Mouse (Mus musculus) gastrocnemius, postnatal 4 days (tissue): ENCODE results near the gene Col6a2. TPM values are rescaled to one million over a fixed set of nuclear protein-coding genes. Genes with fewer than 3 reads are reported as not detected.

ENCODE experiments used
- DNase-seq, 2 experiments: peaks; one replicate each; pipeline ENCODE4 v3.0.0; 2021 to 2022; ENCODE audit warnings: low spot score in 2 of 2, mixed read lengths in 2 of 2
- total RNA-seq, 2 experiments: library from RNA; stranded (reverse); gene quantifications; 2 replicates each; pipeline ENCODE4 v1.2.3; 2021

Gene Col6a2
- total RNA-seq, 2 experiments from 2014 or later, result 657 to 733 TPM

DNA sequence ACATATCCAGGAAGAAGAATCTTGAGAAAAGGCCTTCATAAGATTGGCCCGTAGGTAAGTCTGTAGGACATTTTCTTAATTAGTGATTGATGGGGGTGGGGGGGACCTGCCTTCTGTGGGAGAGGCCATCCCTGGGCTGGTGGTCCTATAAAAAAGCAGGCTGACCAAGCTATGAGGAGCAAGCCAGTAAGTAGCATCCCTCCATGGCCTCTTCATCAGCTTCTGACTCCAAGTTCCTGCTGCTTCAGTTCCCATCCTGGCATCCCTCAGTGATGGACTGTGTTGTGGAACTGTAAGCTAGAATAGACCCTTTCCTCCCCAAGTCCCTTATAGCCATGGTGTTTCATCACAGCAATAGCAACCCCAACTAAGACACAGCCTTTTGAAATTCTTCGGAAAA, 16.5 kb upstream of the Col6a2 start:
- DNase-seq, result no peak

DNA sequence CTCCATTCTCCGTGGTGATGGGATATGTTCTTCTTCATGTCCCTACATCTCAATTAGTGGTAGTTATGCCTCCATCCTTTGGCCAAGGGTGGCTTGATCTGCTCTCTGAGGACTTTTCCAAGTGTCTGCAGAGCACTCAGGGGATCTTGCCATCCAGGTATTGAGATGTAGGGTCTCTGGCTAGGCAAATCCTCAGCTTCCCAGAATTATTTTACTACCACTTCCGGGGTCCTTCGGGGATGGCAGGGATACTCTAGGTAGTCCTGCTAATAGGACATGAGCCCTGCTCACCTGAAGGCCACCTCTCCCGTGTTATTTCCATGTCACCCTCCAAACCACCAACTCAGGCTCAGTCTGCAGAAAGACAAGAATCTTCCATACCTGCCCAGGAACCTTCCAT, 13.2 kb upstream of the Col6a2 start:
- no peak for DNase-seq

DNA sequence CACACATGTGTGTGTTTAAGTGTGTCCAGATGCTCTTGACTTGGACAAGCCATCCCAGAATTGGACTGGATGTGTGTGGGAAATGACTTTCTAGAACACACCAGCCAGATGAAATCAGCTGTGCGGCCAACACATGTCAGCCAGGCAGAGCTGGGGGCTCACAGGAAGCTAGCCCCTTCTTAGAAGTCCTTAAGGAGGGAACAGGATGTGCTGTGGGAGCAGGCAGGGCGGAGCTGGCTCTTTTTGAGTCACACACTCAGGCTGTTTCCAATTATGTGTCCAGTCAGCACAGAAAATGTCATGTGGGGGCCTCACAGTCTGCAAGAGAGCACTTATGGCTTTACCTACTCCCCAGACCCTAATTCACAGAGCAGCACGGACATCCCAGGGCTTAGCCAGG, 12.6 kb upstream of the Col6a2 start:
- DNase-seq, result no peak

DNA sequence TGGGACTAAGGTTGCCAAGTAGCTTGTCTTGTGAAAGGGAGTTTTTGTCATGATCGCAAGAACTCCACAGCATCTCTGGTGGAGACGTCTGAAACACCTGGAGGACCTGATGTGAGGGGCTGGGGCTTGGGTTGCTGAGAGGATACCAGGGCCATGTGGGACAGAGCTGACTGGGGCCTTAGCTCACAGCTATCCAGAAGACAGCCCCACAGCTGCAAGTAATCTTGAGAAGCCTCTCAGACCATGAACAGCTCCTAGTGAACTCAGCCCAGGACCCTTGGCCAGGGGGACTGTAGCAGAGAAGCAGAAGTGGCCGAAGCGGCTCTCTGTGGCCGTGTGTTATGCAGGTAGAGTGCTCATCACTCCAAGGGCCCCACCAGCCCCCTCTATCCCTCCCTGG, 11.2 kb upstream of the Col6a2 start:
- DNase-seq, result no peak

DNA sequence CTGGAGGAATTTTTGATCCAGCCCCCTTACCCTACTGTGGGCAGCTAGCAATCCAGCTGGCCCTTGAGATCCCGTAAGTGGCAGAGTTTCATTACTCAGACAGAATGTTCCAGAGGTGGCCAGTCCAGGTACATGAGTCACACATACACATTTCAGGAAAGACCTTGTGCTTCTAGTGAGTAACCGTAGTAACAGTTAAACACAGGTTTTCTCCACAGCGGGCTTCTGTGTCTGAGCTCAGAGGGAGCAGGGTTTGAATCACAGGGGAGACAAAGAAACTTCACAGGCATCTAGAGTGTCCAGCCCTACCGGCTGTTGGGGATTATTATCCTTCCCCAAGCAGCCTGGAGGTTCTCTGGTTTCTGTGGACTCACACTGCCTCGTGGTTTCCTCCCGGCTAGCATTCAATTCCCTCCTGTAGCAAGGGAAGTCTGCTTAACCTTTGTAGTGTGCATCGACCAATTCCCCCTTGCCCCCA, 10.7 kb upstream of the Col6a2 start:
- no peak for DNase-seq

DNA sequence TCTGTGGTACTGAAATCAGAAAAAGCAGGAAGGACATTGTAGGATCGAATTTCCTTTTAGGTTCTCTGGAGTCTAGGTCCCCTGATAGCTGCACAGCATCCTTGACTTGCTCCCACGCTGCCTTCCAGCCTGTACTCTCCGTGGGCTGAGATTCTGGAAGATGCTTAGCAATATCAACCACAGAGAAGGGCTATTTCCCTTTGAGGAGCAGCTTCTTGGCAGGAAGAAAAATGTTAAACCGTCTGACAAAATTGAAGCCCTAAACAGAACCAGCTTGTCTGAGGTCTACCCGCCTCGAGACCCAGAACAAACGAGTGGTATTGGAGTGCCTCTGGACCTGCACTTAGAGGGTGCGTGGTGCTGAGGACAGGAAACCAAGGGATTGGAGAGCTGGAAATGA, 9.2 kb upstream of the Col6a2 start:
- DNase-seq, result no peak

DNA sequence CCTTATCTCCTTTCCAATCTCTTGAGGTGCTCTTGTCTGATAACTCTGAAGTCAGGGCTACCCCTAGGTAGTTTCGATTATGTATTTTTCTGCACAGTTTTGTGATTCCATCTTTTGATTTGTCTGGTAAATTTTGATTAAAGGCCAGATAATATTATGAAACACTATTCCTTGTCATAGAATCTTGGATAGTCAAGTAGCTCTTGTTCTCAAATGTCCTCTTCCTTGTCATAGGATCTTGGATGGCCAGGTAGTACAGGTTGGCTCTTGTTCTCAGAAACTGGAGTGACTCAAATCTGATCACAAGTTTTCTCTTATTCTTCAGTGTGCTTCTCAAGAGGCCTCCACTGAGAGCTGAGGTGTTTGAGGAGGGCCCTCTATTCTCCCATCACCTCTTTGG, 7.2 kb upstream of the Col6a2 start:
- no peak for DNase-seq

DNA sequence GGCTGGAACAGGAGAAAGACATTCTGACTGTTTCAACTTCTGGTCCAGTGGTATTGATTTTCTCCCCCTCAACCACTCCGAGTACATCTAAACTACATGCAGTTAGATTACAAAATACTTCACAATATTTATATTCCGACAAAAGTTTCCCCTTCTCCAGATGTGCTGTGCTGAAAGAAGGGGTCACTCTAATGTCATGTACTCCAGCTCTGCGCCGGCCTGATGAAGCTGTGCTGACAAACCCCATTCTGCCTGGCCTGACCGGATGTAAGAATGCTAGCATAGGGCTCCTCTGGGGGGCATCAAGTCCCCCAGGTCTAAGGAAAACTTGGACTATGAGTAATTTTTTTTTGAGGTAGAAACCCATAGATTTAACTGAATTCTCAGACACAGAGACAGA, 4.3 kb upstream of the Col6a2 start:
- DNase-seq, result no peak

DNA sequence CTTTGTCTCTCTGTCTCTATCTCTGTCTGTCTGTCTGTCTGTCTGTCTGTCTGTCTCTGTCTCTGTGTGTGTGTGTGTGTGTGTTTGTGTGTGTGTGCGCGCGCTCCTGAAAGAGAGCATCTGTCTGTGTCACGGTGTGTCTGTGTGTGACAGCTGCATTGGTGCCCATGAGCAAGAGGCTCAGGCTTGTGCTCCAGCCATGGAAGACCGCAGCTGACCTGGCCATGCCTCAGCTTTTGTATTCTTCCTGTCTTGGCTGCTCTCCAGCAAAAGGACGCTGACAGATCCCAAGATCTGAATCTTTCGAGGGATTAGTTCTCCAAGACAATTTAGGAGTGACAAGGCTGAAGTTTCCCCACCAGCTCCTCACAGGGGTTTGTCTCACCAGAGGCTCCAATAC, 1.5 kb upstream of the Col6a2 start:
- no peak for DNase-seq

DNA sequence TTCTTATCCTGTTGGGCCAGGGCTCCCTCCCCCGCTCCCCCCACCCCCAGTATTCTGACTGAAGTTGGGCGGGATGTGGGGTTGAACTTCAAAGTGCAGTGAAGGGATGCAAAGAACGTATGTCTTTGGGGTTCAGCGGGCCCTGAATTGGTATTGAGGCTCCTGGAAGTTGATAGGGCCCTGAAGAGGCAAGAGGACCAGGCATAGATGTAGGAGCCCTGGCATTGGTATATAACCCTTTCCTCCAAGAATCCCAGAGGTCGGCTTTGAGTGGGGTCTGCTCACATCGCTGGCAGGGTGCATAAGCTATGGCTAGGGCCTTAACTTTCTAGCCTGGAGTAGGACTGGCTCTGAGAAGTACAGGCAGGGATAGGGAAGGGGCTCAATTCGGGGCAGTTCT, 304 bp upstream of the Col6a2 start:
- no peak for DNase-seq

DNA sequence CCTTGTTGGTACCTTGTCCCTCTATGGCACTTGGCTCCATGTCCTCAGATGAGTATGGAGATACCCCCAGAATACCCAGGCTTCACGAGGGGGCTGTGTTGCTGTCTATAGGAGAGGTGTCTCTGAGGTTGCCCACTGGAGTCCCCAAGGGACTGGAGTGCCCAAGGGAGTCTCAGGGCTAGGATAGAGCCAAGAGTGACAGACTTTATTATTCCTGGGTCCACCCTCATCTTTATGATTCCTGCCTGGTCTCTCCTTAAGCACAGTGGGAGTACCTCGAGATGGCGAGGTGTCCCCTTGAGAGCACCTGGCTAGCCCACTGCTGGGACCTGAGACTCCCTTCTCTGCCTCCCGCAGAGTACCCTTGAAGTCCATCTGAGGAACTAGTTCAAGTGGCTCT, 1.0 kb downstream of the Col6a2 start:
- DNase-seq, result no peak

DNA sequence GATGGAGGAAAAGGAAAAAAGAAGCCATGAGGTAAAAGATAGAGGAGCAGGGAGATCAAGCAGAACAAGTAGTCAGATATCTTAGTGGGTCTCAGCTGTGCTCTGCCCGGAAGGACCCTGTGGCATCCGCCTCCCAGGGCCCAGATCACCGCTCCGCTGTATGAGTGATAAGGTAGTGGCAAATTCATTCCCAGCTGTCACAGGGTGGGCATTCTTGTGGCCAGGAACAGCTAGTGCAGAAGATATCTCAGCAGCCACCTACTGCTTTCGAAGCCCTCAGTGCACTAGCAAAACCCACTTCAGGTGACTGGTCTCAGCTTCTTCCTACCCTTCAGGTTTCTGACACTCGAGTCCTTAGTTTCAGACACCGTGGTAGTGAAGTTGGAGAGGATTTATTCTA, 11.0 kb downstream of the Col6a2 start:
- DNase-seq, result no peak

DNA sequence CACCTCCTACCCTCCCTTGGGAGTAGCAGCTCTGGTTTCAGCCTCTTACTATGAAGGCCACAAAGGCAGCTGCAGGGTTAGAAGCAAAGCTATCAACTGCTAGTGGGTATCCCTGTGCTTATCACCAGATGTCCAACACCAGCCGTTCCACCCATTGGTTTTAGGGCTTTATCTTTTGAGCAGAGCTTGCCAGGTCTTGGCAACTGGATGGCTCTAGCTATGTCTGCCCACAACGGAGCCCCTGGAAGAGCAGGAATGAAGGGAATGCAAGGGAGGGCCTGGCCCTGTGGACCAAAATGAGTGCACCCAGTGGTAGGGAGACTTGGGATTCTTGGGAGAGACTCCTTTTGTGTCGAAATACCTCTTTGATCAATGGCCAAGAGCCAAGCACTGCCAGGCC, 20.7 kb downstream of the Col6a2 start:
- no peak for DNase-seq

DNA sequence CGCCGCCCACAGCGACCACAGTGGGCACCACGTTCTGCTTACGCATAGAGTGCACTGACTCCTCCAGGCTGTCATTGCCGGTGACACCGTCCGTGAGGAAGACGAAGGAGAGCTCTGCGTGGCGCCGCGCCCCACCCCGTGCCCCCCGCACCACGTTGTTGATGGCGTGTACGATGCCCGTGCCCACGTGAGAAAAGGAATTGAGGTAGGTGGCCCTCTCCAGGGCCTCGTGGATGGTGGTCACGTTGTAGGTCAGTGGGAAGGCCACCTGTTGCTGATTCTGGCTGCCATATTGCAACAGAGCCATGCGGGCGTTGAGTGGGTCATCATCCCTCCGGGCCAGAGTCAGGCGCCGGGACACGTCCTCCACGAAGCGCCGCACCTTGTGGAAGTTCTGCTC, 27.1 kb downstream of the Col6a2 start:
- no peak for DNase-seq

DNA sequence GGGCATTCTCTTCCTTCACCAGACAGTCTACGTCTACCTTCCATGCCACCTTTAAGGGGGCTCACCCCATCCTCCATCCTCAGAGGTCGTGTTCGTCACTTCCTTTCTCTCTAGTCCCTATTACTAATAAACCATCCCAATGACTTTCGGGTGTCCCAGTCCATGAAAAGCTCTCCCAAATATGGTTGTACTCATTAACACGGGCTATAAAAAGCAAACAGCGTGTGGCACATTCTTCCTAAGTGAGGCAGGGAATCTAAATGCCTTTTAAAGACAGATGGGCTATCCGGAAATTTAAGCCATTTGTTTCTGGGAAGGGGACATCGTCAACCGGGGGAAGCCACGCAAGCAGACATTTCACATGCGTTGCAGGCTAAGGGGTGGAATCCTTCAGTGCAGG, 33.2 kb downstream of the Col6a2 start:
- no peak for DNase-seq

DNA sequence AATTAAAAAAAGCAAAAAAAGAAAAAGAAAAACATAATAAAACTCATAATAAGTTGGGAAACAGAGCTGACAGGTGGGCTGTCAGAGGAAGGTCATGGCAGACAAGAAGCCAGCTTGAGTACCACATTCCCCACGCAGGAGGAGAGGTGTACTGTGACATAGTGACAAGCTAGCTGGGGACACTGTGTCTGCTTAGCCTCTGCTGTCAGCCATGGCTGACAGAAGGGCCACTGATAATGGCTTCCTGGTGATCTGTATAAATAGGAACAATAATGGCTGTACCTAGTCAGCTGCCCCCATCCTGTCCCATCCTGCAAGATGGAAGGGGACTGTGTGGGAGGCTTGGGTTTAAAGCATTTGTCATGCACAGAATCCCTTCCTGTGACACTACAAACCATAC, 37.2 kb downstream of the Col6a2 start:
- DNase-seq, result no peak

DNA sequence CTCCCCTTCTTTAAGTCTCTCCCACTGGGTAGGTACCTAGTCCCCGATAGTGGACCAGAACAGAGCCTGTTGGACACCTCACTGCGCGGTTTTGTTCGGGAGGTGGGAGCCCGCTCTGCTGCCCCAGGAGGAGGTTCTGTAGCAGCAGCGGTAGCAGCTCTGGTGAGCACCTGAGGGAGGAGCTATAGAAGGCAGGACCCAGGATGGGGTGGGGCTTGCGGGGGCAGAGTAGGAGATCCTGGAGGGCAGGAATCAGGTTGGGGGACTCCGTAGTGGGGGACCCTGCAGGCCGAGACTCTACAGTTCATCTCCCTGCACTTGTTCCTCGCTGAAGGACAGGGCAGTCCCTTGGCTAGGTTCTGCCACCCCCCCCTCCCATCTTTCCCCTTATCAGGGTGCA, 39.3 kb downstream of the Col6a2 start:
- DNase-seq, result no peak

DNA sequence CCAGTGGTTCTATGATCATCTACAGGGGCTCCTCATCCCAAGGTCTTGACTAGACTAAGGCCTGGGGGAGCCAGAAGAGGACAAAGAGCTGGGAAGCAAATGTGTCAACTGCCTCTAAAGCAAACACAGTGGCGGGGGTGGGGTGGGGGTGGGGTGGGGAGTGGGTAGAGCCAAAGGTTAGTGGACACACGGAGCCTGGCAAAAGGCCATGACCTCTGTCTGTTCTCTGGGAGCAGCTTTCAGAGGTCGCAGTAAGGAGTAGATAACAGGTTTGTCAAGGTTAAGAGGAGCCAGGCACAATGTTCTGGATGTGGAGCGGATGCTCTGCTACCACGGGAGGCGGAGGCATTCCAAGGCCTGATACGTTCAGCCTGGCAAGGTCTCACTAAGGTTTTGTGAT, 46.5 kb downstream of the Col6a2 start:
- DNase-seq, result no peak

DNA sequence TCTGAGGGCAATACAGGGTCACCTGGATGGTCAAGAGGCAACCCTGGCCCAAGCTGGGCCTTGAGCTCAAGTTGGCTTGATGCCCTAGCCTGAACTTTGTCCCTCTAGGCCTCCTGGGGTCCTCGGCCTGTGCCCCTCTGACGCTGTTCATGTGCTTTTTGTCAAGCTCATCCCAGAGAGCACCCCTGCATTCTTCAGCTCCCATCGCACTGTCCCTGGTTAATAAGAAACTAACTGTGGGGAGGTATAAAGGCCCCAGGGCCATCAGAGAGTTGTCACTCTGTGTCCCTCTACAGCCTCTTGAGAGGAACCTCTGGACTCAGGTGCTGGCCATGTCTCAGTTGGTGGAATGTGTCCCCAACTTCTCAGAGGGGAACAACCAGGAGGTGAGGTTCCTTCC, 48.1 kb downstream of the Col6a2 start, which contains the start of gene Ftcd:
Ftcd (plus strand) TSS at position 275 of the 400 bp plus-strand sequence.
- no peak for DNase-seq

DNA sequence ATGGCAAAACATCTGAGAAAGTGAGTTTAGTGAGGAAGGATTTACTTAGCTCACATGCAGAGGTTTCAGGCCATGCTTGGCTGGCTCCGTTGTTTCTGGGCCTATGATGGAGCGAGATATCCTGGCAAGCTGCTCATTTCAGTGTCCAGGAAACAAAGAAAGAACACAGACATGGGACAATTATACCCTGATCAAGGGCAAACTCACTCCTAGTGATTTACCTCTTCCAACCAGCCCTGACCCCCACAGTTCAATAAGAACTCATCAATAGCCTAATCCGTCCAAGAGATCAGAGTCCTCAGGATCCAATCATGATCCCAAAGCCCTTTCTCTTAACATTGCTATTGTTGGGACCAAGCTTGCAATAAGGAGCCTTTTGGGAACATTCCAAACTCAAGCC, 51.3 kb downstream of the Col6a2 start:
- DNase-seq, result no peak

DNA sequence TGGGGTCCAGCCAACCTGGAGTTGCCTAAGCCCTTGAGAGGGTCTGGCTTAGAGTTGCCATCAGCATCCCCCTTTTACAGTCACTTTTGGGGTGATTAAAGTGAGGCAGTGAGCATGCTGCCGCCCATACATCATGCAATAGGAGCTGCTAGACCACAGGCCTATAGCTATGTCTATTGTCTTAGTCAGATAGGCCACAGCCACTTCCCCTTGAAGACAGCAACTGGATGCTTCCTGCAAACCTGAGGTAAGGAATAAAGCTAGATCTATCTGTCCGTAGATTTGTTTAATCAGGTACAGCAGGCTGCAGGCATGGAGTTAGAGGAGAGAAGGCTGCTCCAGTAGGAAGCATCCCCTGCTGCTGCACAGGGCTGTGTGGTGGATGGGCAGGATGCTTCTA, 52.4 kb downstream of the Col6a2 start:
- DNase-seq, result no peak

DNA sequence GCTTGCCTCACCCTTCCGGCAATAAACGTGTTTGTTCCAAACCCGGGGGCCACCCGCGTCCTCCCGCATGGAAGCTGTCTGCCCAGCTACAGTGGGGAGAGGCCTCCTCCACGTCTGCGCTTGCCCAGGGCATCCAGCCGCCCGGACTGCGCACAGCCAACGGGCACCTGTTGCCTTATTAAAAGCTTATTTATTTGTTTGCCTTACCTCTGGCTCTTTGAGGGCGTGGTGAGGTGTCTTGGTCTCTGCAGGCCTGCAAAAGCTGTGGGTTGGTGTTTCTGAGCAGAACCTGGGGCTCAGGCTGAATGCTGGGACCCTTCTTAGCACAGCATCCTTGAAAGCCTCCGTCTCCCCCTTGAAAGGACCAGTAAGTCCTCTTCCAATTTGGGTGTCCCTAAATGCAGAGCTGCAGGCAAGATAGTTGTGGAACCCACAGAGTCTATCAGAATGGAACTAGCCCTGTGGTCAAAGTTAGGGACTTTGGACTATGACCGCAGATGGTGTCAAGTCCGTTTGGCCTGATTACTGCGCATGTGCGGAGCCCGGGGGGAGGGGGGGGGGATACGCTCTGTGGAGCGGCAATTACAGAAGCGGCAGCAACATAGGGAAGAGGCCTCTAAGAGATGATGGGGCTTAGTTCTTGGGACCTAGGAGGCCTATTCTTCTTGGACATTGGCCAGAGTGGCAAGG, 53.3 kb downstream of the Col6a2 start:
- no peak for DNase-seq

DNA sequence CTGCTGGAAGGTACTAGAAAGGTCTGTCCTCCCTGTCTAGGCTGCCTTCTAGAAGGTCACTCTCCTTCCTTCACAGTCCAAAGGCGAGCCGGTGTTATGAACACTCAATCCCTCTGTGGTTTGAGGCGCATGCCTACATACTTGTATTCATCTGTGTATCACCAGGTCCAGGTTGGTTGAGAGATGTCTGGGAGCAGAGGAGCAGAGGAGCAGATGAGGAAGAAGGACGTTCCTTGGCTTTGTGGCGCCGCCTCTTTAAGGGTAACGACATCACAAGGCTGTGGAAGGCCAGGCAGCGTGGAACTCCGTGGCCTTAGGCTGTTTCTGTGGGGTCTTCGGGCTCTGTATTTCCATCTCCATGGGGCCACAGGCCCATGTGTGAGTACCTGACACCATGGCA, 61.5 kb downstream of the Col6a2 start, which contains the start of gene Spatc1l:
Spatc1l (plus strand) TSS at position 301 of the 400 bp plus-strand sequence.
- DNase-seq, result no peak

DNA sequence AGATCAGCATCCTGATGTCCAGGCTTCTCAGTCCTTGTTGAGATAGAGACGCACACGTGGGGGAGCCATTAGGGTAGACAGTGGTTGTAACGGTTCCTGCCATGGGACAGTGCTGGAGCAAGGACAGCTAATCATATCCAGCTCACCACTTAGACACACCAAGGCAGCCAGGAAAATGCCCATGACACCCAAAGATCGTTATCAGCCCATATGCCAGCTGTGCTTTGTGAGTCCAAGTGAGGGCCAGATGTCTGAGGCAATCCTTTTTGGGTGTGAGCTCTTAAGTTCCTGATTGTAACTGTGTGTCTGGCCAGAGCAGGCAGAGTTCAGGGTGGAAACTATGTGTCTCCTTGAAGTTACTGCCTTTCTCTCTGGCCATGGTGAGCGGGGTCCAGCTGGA, 69.4 kb downstream of the Col6a2 start:
- no peak for DNase-seq
